Mouse (Mus musculus) neural tube, embryonic 11.5 days (tissue): ENCODE measurements around the gene Foxj2. TPM values are rescaled to one million over a fixed set of nuclear protein-coding genes. Genes with fewer than 3 reads are reported as not detected.

Experiments
- ATAC-seq: fragments of 200-750 bp; cut with Nextera tagmentation; 2 replicates; pipeline ENCODE4 v1.8.0; 2017; ENCODE audit warnings: moderate number of reproducible peaks, mild to moderate bottlenecking, moderate TSS enrichment, moderate library complexity; ENCODE audit not compliant: insufficient read depth, low FRiP score, low TSS enrichment
- DNase-seq: peaks from one replicate; pipeline ENCODE4 v3.0.0-alpha.2; 2015; ENCODE audit warnings: low spot score
- H3K27ac ChIP-seq: fragments of 300-500 bp; sonication (generic); 2 replicates; pipeline ENCODE4 v1.5.1; 2014; ENCODE audit warnings: low read depth, mild to moderate bottlenecking, low read length
- H3K27me3 ChIP-seq: fragments of 300-500 bp; sonication (generic); 2 replicates; pipeline ENCODE4 v1.6.1; 2014; ENCODE audit warnings: mild to moderate bottlenecking, low read length, mixed read lengths; ENCODE audit not compliant: control insufficient read depth, insufficient read depth
- H3K36me3 ChIP-seq: fragments of 300-500 bp; sonication (generic); 2 replicates; pipeline ENCODE4 v1.6.1; 2014; ENCODE audit warnings: mild to moderate bottlenecking, low read length, moderate library complexity, mixed read lengths; ENCODE audit not compliant: control insufficient read depth, insufficient read depth
- H3K4me1 ChIP-seq: fragments of 300-500 bp; sonication (generic); 2 replicates; pipeline ENCODE4 v1.6.1; 2014; ENCODE audit warnings: low read length, mixed read lengths; ENCODE audit not compliant: control insufficient read depth, insufficient read depth
- H3K4me2 ChIP-seq: fragments of 300-500 bp; sonication (generic); 2 replicates; pipeline ENCODE4 v1.6.1; 2014; ENCODE audit warnings: low read depth, mild to moderate bottlenecking, moderate library complexity
- H3K4me3 ChIP-seq: fragments of 300-500 bp; sonication (generic); 2 replicates; pipeline ENCODE4 v1.5.1; 2014; ENCODE audit warnings: low read depth, low read length
- H3K9ac ChIP-seq: fragments of 300-500 bp; sonication (generic); 2 replicates; pipeline ENCODE4 v1.6.1; 2014; ENCODE audit warnings: mild to moderate bottlenecking, low read length
- H3K9me3 ChIP-seq: fragments of 300-500 bp; sonication (generic); 2 replicates; pipeline ENCODE4 v1.6.1; 2016; ENCODE audit warnings: low read length; ENCODE audit not compliant: control insufficient read depth
- WGBS: fragments of 180-500 bp; shearing (Covaris S2); extraction: QIAGEN DNeasy Blood & Tissue Kit; methylation state at CpG from one replicate; pipeline ENCODE4 v1.1.7; 2014; 5-methylcytosine and 5-hydroxymethylcytosine counted together
- polyA plus RNA-seq: library from polyadenylated mRNA; unstranded; fragments of >200 nt; fragmentation: Nextera tagmentation; extraction: Ambion mirVana; gene quantifications from 2 replicates; pipeline ENCODE4 v1.2.1, GENCODE M21; 2014

Foxj2 gene
- 4.8 and 5.1 TPM in 2 replicates for polyA plus RNA-seq

GRCm38 (mm10) chr6:122819306-122820070 is at the start of gene Foxj2:
TSS of gene Foxj2 (plus strand) at chr6:122819914.
- peak; percentile 80 for ATAC-seq
- no peaks in the 10 kb centered on the region for H3K27me3 ChIP-seq
- 0 out of 2 replicates have a peak within 1 kb of the TSS, but pooled peaks have one; percentile 4 for H3K27ac ChIP-seq
- no peaks in the 10 kb centered on the region for H3K36me3 ChIP-seq
- 3% methylated on average over 45 of the region's 61 CpGs for WGBS
- no peaks in the 10 kb centered on the region for H3K9me3 ChIP-seq
- H3K4me2 ChIP-seq: peak within 1 kb of the TSS; percentile 82
- peak within 1 kb of the TSS; percentile 91 for H3K9ac ChIP-seq
- DNase-seq: peak; percentile 78
- H3K4me1 ChIP-seq: peaks cover 11% of the 10 kb centered on the region
- H3K4me3 ChIP-seq: peak within 1 kb of the TSS; percentile 82

GRCm38 (mm10) chr6:122770760-122771315 is 48.9 kb upstream of the Foxj2 start:
- ATAC-seq (no peak), DNase-seq (no peak)
- Histone ChIP-seq H3K9me3 (no peaks in the 10 kb centered on the region), H3K36me3 (no peaks in the 10 kb centered on the region), H3K4me1 (no peaks in the 10 kb centered on the region; the same call in 1 of the 2 replicates), H3K27me3 (no peaks in the 10 kb centered on the region), H3K9ac (no peak overlapping the region), H3K4me2 (no peak overlapping the region), H3K4me3 (no peak overlapping the region), H3K27ac (no peak overlapping the region)
- WGBS: 91% methylated on average over 11 of the region's 11 CpGs

- Histone ChIP-seq H3K27me3 (no peaks in the 10 kb centered on the region), H3K27ac (no peak overlapping the region), H3K4me1 (no peaks in the 10 kb centered on the region; the same call in 1 of the 2 replicates), H3K4me2 (no peak overlapping the region), H3K9ac (no peak overlapping the region), H3K9me3 (no peaks in the 10 kb centered on the region), H3K4me3 (no peak overlapping the region), H3K36me3 (no peaks in the 10 kb centered on the region)
- ATAC-seq (no peak), DNase-seq (no peak)
- 62% methylated on average over 6 of the region's 6 CpGs for WGBS
Measured at GRCm38 (mm10) chr6:122772701-122773100, 47.0 kb upstream of the Foxj2 start.

GRCm38 (mm10) chr6:122774345-122774744 is 45.4 kb upstream of the Foxj2 start:
- no peak overlapping the region for H3K9ac ChIP-seq
- H3K9me3 ChIP-seq: no peaks in the 10 kb centered on the region
- H3K27me3 ChIP-seq: no peaks in the 10 kb centered on the region
- H3K4me2 ChIP-seq: no peak overlapping the region
- H3K4me1 ChIP-seq: no peaks in the 10 kb centered on the region; the same call in 1 of the 2 replicates
- no peak for ATAC-seq
- no peak for DNase-seq
- H3K4me3 ChIP-seq: no peak overlapping the region
- no peak overlapping the region for H3K27ac ChIP-seq
- 96% methylated on average over 1 of the region's 1 CpGs for WGBS
- no peaks in the 10 kb centered on the region for H3K36me3 ChIP-seq

GRCm38 (mm10) chr6:122776040-122776439 is 43.7 kb upstream of the Foxj2 start:
- Histone ChIP-seq H3K4me1 (no peaks in the 10 kb centered on the region), H3K9ac (no peak overlapping the region), H3K27ac (no peak overlapping the region), H3K27me3 (no peaks in the 10 kb centered on the region), H3K4me3 (no peak overlapping the region), H3K36me3 (no peaks in the 10 kb centered on the region), H3K9me3 (no peaks in the 10 kb centered on the region), H3K4me2 (no peak overlapping the region)
- 86% methylated on average over 7 of the region's 7 CpGs for WGBS
- ATAC-seq: no peak
- DNase-seq: no peak

GRCm38 (mm10) chr6:122779916-122780315 is 39.8 kb upstream of the Foxj2 start:
- DNase-seq: no peak
- 33% methylated on average over 1 of the region's 1 CpGs for WGBS
- H3K36me3 ChIP-seq: no peaks in the 10 kb centered on the region

GRCm38 (mm10) chr6:122781167-122781566 is 38.5 kb upstream of the Foxj2 start:
- no peaks in the 10 kb centered on the region for H3K27me3 ChIP-seq
- 84% methylated on average over 4 of the region's 4 CpGs for WGBS
- no peak for ATAC-seq
- no peak overlapping the region for H3K4me2 ChIP-seq
- no peak overlapping the region for H3K9ac ChIP-seq
- H3K4me1 ChIP-seq: no peaks in the 10 kb centered on the region
- no peaks in the 10 kb centered on the region for H3K9me3 ChIP-seq
- no peak overlapping the region for H3K4me3 ChIP-seq
- no peaks in the 10 kb centered on the region for H3K36me3 ChIP-seq
- DNase-seq: no peak
- no peak overlapping the region for H3K27ac ChIP-seq

More at GRCm38 (mm10) chr6:122779916-122780315, 39.8 kb upstream of the Foxj2 start:
- no peaks in the 10 kb centered on the region for H3K27me3 ChIP-seq
- H3K4me1 ChIP-seq: no peaks in the 10 kb centered on the region
- ATAC-seq: no peak
- no peak overlapping the region for H3K4me2 ChIP-seq
- H3K4me3 ChIP-seq: no peak overlapping the region
- no peak overlapping the region for H3K27ac ChIP-seq
- H3K9me3 ChIP-seq: no peaks in the 10 kb centered on the region
- H3K9ac ChIP-seq: no peak overlapping the region

GRCm38 (mm10) chr6:122782164-122782563 is 37.5 kb upstream of the Foxj2 start:
- Histone ChIP-seq H3K4me3 (no peak overlapping the region), H3K9me3 (no peaks in the 10 kb centered on the region), H3K27ac (no peak overlapping the region), H3K9ac (no peak overlapping the region), H3K4me2 (no peak overlapping the region), H3K4me1 (no peaks in the 10 kb centered on the region), H3K27me3 (no peaks in the 10 kb centered on the region), H3K36me3 (no peaks in the 10 kb centered on the region)
- WGBS: 79% methylated on average over 3 of the region's 3 CpGs
- DNase-seq: no peak
- ATAC-seq: no peak

- DNase-seq (no peak), ATAC-seq (no peak)
- 92% methylated on average over 3 of the region's 3 CpGs for WGBS
- no peak overlapping the region for H3K27ac ChIP-seq
- no peaks in the 10 kb centered on the region for H3K4me1 ChIP-seq
- no peaks in the 10 kb centered on the region for H3K9me3 ChIP-seq
- H3K27me3 ChIP-seq: no peaks in the 10 kb centered on the region
- H3K9ac ChIP-seq: no peak overlapping the region
- H3K4me2 ChIP-seq: no peak overlapping the region
- no peak overlapping the region for H3K4me3 ChIP-seq
- H3K36me3 ChIP-seq: no peaks in the 10 kb centered on the region
Measured at GRCm38 (mm10) chr6:122784866-122785265, 34.8 kb upstream of the Foxj2 start.
